Comparison of ENCODE assay signal across 13 mouse cellular contexts in genomic region chr7:81464116-81464515, GRCm38 (mm10). TPM values are rescaled to one million over a fixed set of nuclear protein-coding genes. Genes with fewer than 3 reads are reported as not detected.
DNase-seq lines count a peak whose midpoint lies in the region; ATAC-seq lines count a peak whose summit lies in the region.
"Had no signal": no experiment of that assay in that cellular context is flagged by ENCODE, and none has a peak within 500 bp of the region (broad histone marks: within the 10 kb centered on the region; RNA-seq: fewer than 3 reads in every experiment).

No protein-coding gene starts in this region.

- 0 out of 2 replicates have a peak, but pooled peaks have one; percentile 53 for ATAC-seq in megakaryocyte-erythroid progenitor cell, adult 5-6 weeks (replicated peaks; ENCODE audit: low FRiP score, low TSS enrichment, poor library complexity, severe bottlenecking)

- DNase-seq in adrenal gland, adult 2 months: peak; percentile 13
- no peak for DNase-seq in adrenal gland, postnatal 4 days (ENCODE audit: low spot score in 2 of 2)
- DNase-seq in lung, postnatal 10 days: peak; percentile 30
- no peak for DNase-seq in lung, postnatal 25 days (ENCODE audit: low spot score)
- DNase-seq in c-Kit-positive CD71-positive TER-119-negative erythroid progenitor cells, embryonic 14.5 days (ENCODE audit: low read depth): peak; percentile 28
- DNase-seq in frontal cortex, adult 2 months (ENCODE audit: extremely low spot score in 1 of 2, low spot score in 1 of 2): no peak
- DNase-seq in left cerebral cortex, adult 11 months (ENCODE audit: low spot score): no peak

RNA-seq across cellular contexts. Expression of gene Cpeb1, which starts 8.9 kb away (rescaled TPM):
- total RNA-seq in adrenal gland, adult 2 months (2021): 10 to 100 TPM; 26.2 to 34.6 TPM
- 14.2 and 15.3 TPM in 2 replicates for polyA plus RNA-seq in adrenal gland, adult 2 months (2012; rRNA removed)
- total RNA-seq in adrenal gland, postnatal 4 days (2021): 10 to 100 TPM; 17.4 to 17.8 TPM
- not detected in 2 replicates for total RNA-seq in megakaryocyte-erythroid progenitor cell, adult 5-6 weeks (2014; fragmentation: Nextera tagmentation)
- not detected in 2 replicates for total RNA-seq in megakaryocyte-erythroid progenitor cell, adult 5-6 weeks (2017)
- 111 and 134 TPM in 2 replicates for polyA plus RNA-seq in frontal cortex, adult 2 months (2012; rRNA removed)
- total RNA-seq: neutrophil, adult 5-6 weeks had no signal

RNA-seq across cellular contexts. Expression of gene Ap3b2, which starts 29.6 kb away (rescaled TPM):
- 10 to 100 TPM in 1 of 2 experiments, 1 to 10 TPM in 1; 8.7 to 15.4 TPM for total RNA-seq in adrenal gland, adult 2 months (2021)
- polyA plus RNA-seq in adrenal gland, adult 2 months (2012; rRNA removed): 7.4 and 9.5 TPM in 2 replicates
- 10 to 100 TPM; 15.3 to 19.2 TPM for total RNA-seq in adrenal gland, postnatal 4 days (2021)
- not detected in 2 replicates for total RNA-seq in megakaryocyte-erythroid progenitor cell, adult 5-6 weeks (2014; fragmentation: Nextera tagmentation)
- total RNA-seq in megakaryocyte-erythroid progenitor cell, adult 5-6 weeks (2017): not detected in 2 replicates
- 163 and 175 TPM in 2 replicates for polyA plus RNA-seq in frontal cortex, adult 2 months (2012; rRNA removed)
- total RNA-seq: liver, adult 2 months; neutrophil, adult 5-6 weeks had no signal
- polyA plus RNA-seq: C2C12; liver, adult 2 months had no signal

RNA-seq across cellular contexts. Expression of gene BC048679, which starts 34.0 kb away (rescaled TPM):
- not detected for total RNA-seq in adrenal gland, adult 2 months (2021)
- polyA plus RNA-seq in adrenal gland, adult 2 months (2012; rRNA removed): not detected in 2 replicates
- total RNA-seq in adrenal gland, postnatal 4 days (2021): not detected
- not detected in 2 replicates for total RNA-seq in megakaryocyte-erythroid progenitor cell, adult 5-6 weeks (2014; fragmentation: Nextera tagmentation)
- not detected in 2 replicates for total RNA-seq in megakaryocyte-erythroid progenitor cell, adult 5-6 weeks (2017)
- polyA plus RNA-seq in frontal cortex, adult 2 months (2012; rRNA removed): not detected in 2 replicates
- total RNA-seq: liver, adult 2 months; neutrophil, adult 5-6 weeks had no signal
- polyA plus RNA-seq: C2C12; cerebellum, adult 2 months; heart, embryonic 13.5 days; liver, adult 2 months had no signal

Comparison
In these comparisons a context has a peak if more than half of its experiments do, and no peak if none do; other contexts are left out.
1. DNase-seq: peak in adrenal gland, adult 2 months (single experiment), lung, postnatal 10 days (single experiment) and c-Kit-positive CD71-positive TER-119-negative erythroid progenitor cells, embryonic 14.5 days (single experiment); none in adrenal gland, postnatal 4 days (0 of 2), lung, postnatal 25 days (single experiment), frontal cortex, adult 2 months (0 of 2) and left cerebral cortex, adult 11 months (single experiment).
2. RNA of gene Cpeb1, which starts 8.9 kb away (total RNA-seq): 26.2 to 34.6 TPM in adrenal gland, adult 2 months and 17.4 to 17.8 TPM in adrenal gland, postnatal 4 days; not detected in megakaryocyte-erythroid progenitor cell, adult 5-6 weeks; every median in the first group is over 10 times any median in the second.
3. RNA of gene Ap3b2, which starts 29.6 kb away (total RNA-seq): 15.3 to 19.2 TPM in adrenal gland, postnatal 4 days and 8.7 to 15.4 TPM in adrenal gland, adult 2 months; not detected in megakaryocyte-erythroid progenitor cell, adult 5-6 weeks; every median in the first group is over 4 times any median in the second.